Mouse (Mus musculus) cortical plate, adult 2 months (tissue): ENCODE measurements around the gene Tnk1.

Source experiments
- CTCF ChIP-seq: fragments of 200-500 bp; IDR thresholded peaks from 2 replicates; pipeline ENCODE4 v1.5.1; 2011; ENCODE audit warnings: mild to moderate bottlenecking, control low read depth, low read length; ENCODE audit not compliant: insufficient read depth; ENCODE audit errors: extremely low read depth
- POLR2A ChIP-seq: fragments of 200-500 bp; IDR thresholded peaks from 2 replicates; pipeline ENCODE4 v1.6.1; 2011; ENCODE audit warnings: mild to moderate bottlenecking, low read length, control low read depth; ENCODE audit not compliant: insufficient read depth; ENCODE audit errors: extremely low read depth

GRCm38 (mm10) chr11:69854680-69855079 is 3.9 kb downstream of the Tnk1 start:
- TF ChIP-seq CTCF (no peak), POLR2A (no peak)
